Mouse (Mus musculus): ENCODE data around the gene 2310033P09Rik. TPM values are rescaled to one million over a fixed set of nuclear protein-coding genes. Genes with fewer than 3 reads are reported as not detected.

The 2310033P09Rik gene
- 26.6 TPM for polyA plus RNA-seq (2014; fragmentation: Illumina TruSeq; extraction: RNeasy Lipid Tissue Mini Kit (QIAGEN cat#74804); ENCODE audit: low read depth, low replicate concordance)

DNA sequence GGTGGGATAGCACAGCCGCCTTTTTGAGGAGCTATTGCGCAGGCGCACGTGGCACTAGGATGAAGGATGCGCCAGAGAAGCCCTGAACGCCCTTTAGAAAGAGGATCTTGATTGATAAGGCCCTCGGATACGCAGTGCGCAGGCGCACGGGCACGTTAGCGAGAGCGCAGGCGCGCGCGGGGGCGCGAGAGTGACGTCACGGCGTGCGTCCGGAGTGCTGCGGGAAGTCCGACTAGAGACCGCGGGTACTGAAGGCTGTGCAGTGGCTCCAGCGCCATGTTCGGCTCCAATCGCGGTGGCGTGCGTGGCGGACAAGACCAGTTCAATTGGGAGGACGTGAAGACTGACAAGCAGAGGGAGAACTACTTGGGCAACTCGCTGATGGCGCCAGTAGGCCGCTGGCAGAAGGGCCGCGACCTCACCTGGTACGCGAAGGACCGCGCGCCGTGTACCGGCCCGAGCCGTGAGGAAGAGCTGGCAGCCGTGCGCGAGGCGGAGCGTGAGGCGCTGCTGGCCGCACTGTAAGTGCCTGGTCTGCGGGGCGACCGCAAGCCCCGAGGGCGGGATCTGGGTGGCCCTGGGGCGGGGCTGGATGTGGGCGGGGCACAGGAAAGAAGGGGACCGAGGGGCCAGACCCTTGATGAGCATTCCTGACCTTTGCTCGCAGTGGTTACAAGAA, at the start of gene 2310033P09Rik:
TSS of gene 2310033P09Rik (plus strand) at position 169 of the 679 bp plus-strand sequence.

DNA sequence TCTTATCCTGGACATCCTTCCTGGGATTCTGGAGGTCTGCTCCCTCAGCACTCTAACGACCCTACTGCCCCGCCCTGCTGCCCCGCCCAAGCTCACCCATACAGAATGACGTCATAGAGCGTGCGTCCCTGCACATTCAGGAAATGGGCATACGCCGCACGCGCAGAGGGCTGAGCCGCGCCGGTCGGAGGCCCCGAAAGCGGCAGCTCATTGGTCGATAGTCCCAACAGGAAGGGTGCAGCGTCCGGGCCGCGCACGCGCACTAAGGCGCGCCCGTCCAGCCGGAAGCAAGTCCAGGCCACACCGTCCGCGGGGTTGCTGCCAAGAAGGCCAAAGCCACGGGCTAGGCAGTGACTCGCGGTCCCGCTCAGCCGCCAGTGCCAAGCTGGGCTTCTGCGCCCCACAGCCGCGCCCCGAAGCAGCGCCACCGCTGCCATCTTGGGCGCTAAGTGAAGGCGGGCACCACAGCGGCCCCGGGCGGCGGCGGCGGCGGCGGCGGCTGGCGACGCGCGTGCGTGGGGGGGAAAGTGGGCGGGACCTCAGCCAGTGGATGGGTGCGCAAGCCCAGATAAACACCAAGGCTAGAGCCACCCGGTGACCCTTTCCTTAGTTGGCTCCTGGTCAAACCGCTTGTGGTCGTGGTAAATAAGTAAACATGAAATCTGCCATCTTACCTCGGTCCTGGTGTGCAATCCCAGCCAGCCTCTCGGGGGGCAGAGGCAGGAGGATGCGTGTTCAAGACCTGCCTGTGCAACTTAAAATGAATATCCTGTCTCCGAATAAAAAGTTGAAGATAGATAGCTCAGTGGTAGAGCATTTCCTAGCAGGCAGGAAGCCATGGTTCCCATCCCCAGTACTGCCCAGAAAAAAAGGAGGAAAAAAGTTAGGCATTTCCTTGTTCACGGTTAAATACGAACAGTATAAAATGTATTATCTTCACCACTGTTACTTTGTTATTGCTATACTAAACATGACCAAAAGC, 44.6 kb upstream of the 2310033P09Rik start, which contains the start of gene Iba57:
TSS of gene Iba57 (minus strand) at position 485 of the 982 bp plus-strand sequence.

DNA sequence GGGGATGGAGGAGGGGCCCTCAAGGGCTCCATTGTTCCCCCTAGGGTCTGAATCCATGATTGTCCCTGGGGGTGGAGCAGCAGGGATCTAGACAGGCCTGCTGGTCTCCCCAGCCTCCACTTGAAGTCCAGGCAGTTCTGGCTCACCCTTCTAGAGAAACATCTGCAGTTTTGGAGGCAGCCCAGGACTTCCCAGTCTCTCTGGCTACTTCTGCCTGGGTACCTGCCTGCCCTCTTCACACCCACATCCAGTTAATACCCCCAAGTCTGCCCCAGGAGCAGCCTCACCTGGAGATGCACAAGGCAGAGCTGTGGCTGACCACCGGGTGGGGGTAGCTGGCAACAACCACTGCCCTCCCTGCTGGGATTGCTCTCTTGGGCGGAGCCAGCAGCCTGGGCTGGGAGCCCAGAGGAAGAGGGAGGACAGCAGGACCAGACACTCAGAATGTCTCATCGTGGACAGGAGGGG, 25.2 kb upstream of the 2310033P09Rik start, which contains the start of gene Gjc2:
TSS of gene Gjc2 (minus strand) at position 350 of the 468 bp plus-strand sequence.

DNA sequence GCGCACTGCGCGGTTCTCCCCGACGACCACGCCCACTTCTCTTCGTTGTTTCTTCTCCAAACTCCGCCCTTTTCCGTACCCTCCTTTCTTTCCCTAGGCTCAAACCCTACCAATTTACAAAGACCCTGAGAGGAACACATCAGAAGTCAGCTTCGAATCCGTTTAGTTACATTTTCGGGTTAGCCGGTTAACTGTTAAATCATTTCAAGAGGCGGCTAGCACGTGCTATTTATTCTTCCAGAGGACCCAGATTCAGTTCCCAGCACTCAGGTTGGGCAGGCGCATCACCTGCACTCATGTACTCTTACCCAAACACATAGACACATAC, 16.1 kb upstream of the 2310033P09Rik start, which contains the start of gene Guk1:
TSS of gene Guk1 (minus strand) at position 154 of the 328 bp plus-strand sequence.

DNA sequence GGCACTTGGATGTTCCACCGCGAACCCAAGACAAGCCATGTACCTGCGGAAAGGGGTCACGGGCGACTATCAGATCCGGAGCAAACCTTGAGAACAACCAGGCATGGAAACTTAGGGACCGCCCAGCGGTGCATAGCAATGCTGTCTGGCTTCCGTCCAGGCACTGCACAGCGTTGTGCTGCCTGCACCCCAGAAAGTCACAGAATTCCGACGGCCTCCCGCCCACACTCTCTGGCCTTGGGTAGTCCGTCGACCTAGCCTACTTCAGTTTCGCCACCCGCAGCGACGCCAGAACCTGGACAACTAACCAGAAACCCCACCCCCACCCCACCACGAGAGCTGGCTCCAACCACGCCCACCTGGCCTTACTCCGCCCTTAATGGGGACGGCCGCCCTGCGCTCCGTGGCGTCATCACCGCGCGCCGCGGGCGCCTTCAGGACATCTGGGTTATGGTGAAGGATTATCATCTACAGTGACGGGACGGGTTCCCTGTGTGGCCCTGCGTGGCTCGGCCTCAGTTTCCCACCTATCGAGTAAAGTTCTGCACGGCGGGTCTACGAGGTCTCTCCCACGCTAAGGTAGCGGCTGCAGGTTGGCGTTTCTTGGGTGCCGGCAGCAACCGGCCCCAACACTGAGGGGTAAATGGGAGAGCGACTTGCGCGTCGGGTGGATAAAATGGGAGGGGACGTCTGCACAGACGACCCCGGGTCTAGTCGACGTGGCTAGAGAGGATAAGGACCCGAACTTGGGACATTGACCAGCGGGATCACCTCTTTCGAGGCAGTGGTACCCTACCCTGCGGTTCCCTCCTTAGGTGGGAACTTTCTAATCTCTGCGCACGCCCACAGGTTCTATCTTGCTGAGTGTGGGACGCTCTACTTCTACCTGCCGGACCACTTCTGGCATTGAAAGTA, 5.8 kb upstream of the 2310033P09Rik start, which contains the start of gene Mrpl55:
TSS of gene Mrpl55 (plus strand) at position 406 of the 915 bp plus-strand sequence.

DNA sequence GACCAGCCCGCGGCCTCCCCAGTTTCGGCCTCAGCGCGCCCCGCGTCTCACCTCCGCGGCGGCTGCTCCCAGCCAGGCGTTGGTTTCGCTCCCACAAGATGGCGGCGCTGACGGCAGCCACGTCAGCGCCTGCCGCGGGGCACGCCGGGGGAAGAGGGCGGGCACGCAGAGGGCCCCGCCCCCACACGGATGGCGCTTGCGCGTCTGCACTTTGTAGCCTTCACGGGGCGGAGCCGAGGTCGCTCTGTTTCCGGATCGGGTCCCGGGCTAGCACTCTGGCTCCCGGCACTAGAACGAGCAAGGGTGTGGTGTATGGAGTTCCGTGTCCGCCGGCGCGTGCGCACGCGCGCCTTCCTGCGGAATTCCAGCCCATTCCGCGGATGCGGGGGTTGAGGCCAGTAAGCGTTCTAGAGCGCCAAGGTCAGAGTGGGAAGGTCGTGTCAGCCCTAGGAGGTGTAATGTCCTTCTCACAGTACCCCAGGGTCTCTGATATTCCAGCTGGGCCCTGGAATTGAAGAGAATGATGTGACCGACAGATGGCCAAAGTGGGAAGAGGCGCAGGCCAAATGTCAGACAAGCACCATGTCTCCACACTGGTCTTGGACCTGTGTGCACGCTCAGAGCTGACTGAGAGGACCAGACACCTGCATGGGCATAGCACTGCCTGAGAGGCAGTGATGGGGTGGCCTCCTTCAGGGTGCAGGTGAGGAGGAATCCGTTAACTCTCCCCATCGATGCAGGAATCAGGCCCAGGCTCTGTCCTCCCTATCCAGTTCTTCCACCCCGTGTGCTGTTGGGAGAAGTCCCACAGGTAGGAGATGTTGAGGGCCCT, 20.2 kb downstream of the 2310033P09Rik start, which contains the start of gene Arf1:
TSS of gene Arf1 (minus strand) at position 149 of the 832 bp plus-strand sequence.

Other genes with a start within 250 kb of the 2310033P09Rik start
- 24.7 TPM for gene Trim11, start 230.2 kb upstream of the 2310033P09Rik start, polyA plus RNA-seq (2014; fragmentation: Illumina TruSeq; extraction: RNeasy Lipid Tissue Mini Kit (QIAGEN cat#74804); ENCODE audit: low read depth, low replicate concordance)
- gene Obscn, start 71.9 kb upstream of the 2310033P09Rik start, polyA plus RNA-seq (2014; fragmentation: Illumina TruSeq; extraction: RNeasy Lipid Tissue Mini Kit (QIAGEN cat#74804); ENCODE audit: low read depth, low replicate concordance): 0.27 TPM
- 4.8 TPM for gene Iba57, start 44.6 kb upstream of the 2310033P09Rik start, polyA plus RNA-seq (2014; fragmentation: Illumina TruSeq; extraction: RNeasy Lipid Tissue Mini Kit (QIAGEN cat#74804); ENCODE audit: low read depth, low replicate concordance)
- 2.7 TPM for gene Gjc2, start 25.1 kb upstream of the 2310033P09Rik start, polyA plus RNA-seq (2014; fragmentation: Illumina TruSeq; extraction: RNeasy Lipid Tissue Mini Kit (QIAGEN cat#74804); ENCODE audit: low read depth, low replicate concordance)
- gene Guk1, start 16.1 kb upstream of the 2310033P09Rik start, polyA plus RNA-seq (2014; fragmentation: Illumina TruSeq; extraction: RNeasy Lipid Tissue Mini Kit (QIAGEN cat#74804); ENCODE audit: low read depth, low replicate concordance): 107 TPM
- 44.6 TPM for gene Mrpl55, start 5.8 kb upstream of the 2310033P09Rik start, polyA plus RNA-seq (2014; fragmentation: Illumina TruSeq; extraction: RNeasy Lipid Tissue Mini Kit (QIAGEN cat#74804); ENCODE audit: low read depth, low replicate concordance)
- gene Arf1, start 19.9 kb downstream of the 2310033P09Rik start, polyA plus RNA-seq (2014; fragmentation: Illumina TruSeq; extraction: RNeasy Lipid Tissue Mini Kit (QIAGEN cat#74804); ENCODE audit: low read depth, low replicate concordance): 415 TPM
- gene Wnt3a, start 82.4 kb downstream of the 2310033P09Rik start, polyA plus RNA-seq (2014; fragmentation: Illumina TruSeq; extraction: RNeasy Lipid Tissue Mini Kit (QIAGEN cat#74804); ENCODE audit: low read depth, low replicate concordance): 0.31 TPM
- 5.1 TPM for gene Wnt9a, start 98.6 kb downstream of the 2310033P09Rik start, polyA plus RNA-seq (2014; fragmentation: Illumina TruSeq; extraction: RNeasy Lipid Tissue Mini Kit (QIAGEN cat#74804); ENCODE audit: low read depth, low replicate concordance)
- not detected for gene Prss38, start 167.3 kb downstream of the 2310033P09Rik start, polyA plus RNA-seq (2014; fragmentation: Illumina TruSeq; extraction: RNeasy Lipid Tissue Mini Kit (QIAGEN cat#74804); ENCODE audit: low read depth, low replicate concordance)
- gene Jmjd4, start 241.7 kb downstream of the 2310033P09Rik start, polyA plus RNA-seq (2014; fragmentation: Illumina TruSeq; extraction: RNeasy Lipid Tissue Mini Kit (QIAGEN cat#74804); ENCODE audit: low read depth, low replicate concordance): 4.3 TPM
- 42.6 TPM for gene Snap47, start 242.9 kb downstream of the 2310033P09Rik start, polyA plus RNA-seq (2014; fragmentation: Illumina TruSeq; extraction: RNeasy Lipid Tissue Mini Kit (QIAGEN cat#74804); ENCODE audit: low read depth, low replicate concordance)

All from adipose tissue, adult 10 weeks (tissue).